9 mouse cellular contexts compared by ENCODE assay signal in genomic region chr19:24251869-24252268, GRCm38 (mm10). TPM values are rescaled to one million over a fixed set of nuclear protein-coding genes. Genes with fewer than 3 reads are reported as not detected.
A peak's percentile ranks its signal among the peaks of the same experiment; 100 is the strongest.
DNase-seq lines count a peak whose midpoint lies in the region; ATAC-seq and TF ChIP-seq lines count a peak whose summit lies in the region.
"Had no signal": no experiment of that assay in that cellular context is flagged by ENCODE, and none has a peak within 500 bp of the region (broad histone marks: within the 10 kb centered on the region; RNA-seq: fewer than 3 reads in every experiment).

No protein-coding gene starts in this region.

- intact Hi-C loops in left cerebral cortex, postnatal 4 days (cut with DNase I): no loop called here

- H3K4me2 ChIP-seq in intestine, postnatal 0 days (replicated peaks; ENCODE audit: low read depth): 0 out of 2 replicates have a peak overlapping the region, but pooled peaks have one; percentile 6

- WGBS in intestine, postnatal 0 days: 13% methylated on average over 6 of the region's 6 CpGs

- no peaks in the 10 kb centered on the region for H3K9me3 ChIP-seq in megakaryocyte, embryonic 14.5 days
- H3K9me3 ChIP-seq in intestine, postnatal 0 days (ENCODE audit: control insufficient read depth): no peaks in the 10 kb centered on the region

- no peak overlapping the region for H3K9ac ChIP-seq in intestine, postnatal 0 days (ENCODE audit: low read depth, low read length)

- H3K4me3 ChIP-seq in megakaryocyte, embryonic 14.5 days (replicated peaks): peak overlapping the region; percentile 46
- no peak overlapping the region for H3K4me3 ChIP-seq in intestine, postnatal 0 days (ENCODE audit: low read depth, low read length)

- no peak for TF ChIP-seq CTCF in intestine, postnatal 0 days (IDR thresholded peaks at IDR 0.05; ENCODE audit: low read depth)

- no peak overlapping the region; the same call in 1 of the 2 replicates for H3K27ac ChIP-seq in intestine, postnatal 0 days (ENCODE audit: low read depth, low read length)
- H3K27ac ChIP-seq: macrophage had no signal

- no peak for ATAC-seq in megakaryocyte, adult 5-6 weeks (ENCODE audit: poor library complexity, severe bottlenecking)
- no peak for ATAC-seq in intestine, postnatal 0 days

- no peaks in the 10 kb centered on the region for H3K36me3 ChIP-seq in megakaryocyte, embryonic 14.5 days (replicated peaks; ENCODE audit: low read length)
- no peaks in the 10 kb centered on the region for H3K36me3 ChIP-seq in intestine, postnatal 0 days (ENCODE audit: control insufficient read depth, insufficient read depth)

- H3K27me3 ChIP-seq in megakaryocyte, embryonic 14.5 days (replicated peaks): peaks cover 4% of the 10 kb centered on the region
- H3K27me3 ChIP-seq in intestine, postnatal 0 days (replicated peaks; ENCODE audit: control insufficient read depth, insufficient read depth, low read length): no peaks in the 10 kb centered on the region

- peaks cover 37% of the 10 kb centered on the region for H3K4me1 ChIP-seq in megakaryocyte, embryonic 14.5 days
- H3K4me1 ChIP-seq in intestine, postnatal 0 days (replicated peaks; ENCODE audit: control insufficient read depth, insufficient read depth, low read length): no peaks in the 10 kb centered on the region

- DNase-seq in heart, adult 18-20 months: peak; percentile 38 to 61
- DNase-seq in mesoderm, embryonic 11.5 days (ENCODE audit: low read depth, low spot score): peak; percentile 20
- no peak for DNase-seq in frontal cortex, postnatal 36 days (ENCODE audit: low spot score in 2 of 2)
- DNase-seq in c-Kit-positive CD71-positive TER-119-positive erythroid progenitor cells, embryonic 14.5 days (ENCODE audit: low spot score): no peak
- DNase-seq in left cerebral cortex, postnatal 4 days: no peak

RNA-seq across cellular contexts. Expression of gene Tjp2, which starts 27.0 kb away (rescaled TPM):
- polyA plus RNA-seq in megakaryocyte, embryonic 14.5 days (2012; ENCODE audit: insufficient read depth, low replicate concordance): 1.2 and 8.9 TPM in 2 replicates
- total RNA-seq in megakaryocyte, adult 5-6 weeks (2015): 1.6 and 3.7 TPM in 2 replicates
- 2.4 and 3.3 TPM in 2 replicates for total RNA-seq in megakaryocyte, adult 5-6 weeks (2017)
- total RNA-seq in heart, adult 18-20 months (2021): 10 to 100 TPM; 13.3 to 15.3 TPM
- polyA plus RNA-seq in intestine, postnatal 0 days (2015; fragmentation: Nextera tagmentation; extraction: Ambion mirVana): 26.2 and 28.5 TPM in 2 replicates
- total RNA-seq in left cerebral cortex, postnatal 4 days (2021): 10 to 100 TPM; 19.0 to 20.3 TPM

RNA-seq across cellular contexts. Expression of gene Fxn, which starts 28.5 kb away (rescaled TPM):
- 35.9 and 43.3 TPM in 2 replicates for polyA plus RNA-seq in megakaryocyte, embryonic 14.5 days (2012; ENCODE audit: insufficient read depth, low replicate concordance)
- 9.6 and 10.4 TPM in 2 replicates for total RNA-seq in megakaryocyte, adult 5-6 weeks (2015)
- total RNA-seq in megakaryocyte, adult 5-6 weeks (2017): 4.2 and 4.7 TPM in 2 replicates
- 10 to 100 TPM; 26.1 to 30.0 TPM for total RNA-seq in heart, adult 18-20 months (2021)
- 18.9 and 21.1 TPM in 2 replicates for polyA plus RNA-seq in intestine, postnatal 0 days (2015; fragmentation: Nextera tagmentation; extraction: Ambion mirVana)
- 10 to 100 TPM; 12.7 to 15.5 TPM for total RNA-seq in left cerebral cortex, postnatal 4 days (2021)

Comparison
In these comparisons a context has a peak if more than half of its experiments do, and no peak if none do; other contexts are left out.
1. DNase-seq: peak in heart, adult 18-20 months (2 of 2) and mesoderm, embryonic 11.5 days (single experiment); none in frontal cortex, postnatal 36 days (0 of 2), c-Kit-positive CD71-positive TER-119-positive erythroid progenitor cells, embryonic 14.5 days (single experiment) and left cerebral cortex, postnatal 4 days (single experiment).